Comparison of ENCODE assay signal across 8 mouse cellular contexts in the genomic region with DNA sequence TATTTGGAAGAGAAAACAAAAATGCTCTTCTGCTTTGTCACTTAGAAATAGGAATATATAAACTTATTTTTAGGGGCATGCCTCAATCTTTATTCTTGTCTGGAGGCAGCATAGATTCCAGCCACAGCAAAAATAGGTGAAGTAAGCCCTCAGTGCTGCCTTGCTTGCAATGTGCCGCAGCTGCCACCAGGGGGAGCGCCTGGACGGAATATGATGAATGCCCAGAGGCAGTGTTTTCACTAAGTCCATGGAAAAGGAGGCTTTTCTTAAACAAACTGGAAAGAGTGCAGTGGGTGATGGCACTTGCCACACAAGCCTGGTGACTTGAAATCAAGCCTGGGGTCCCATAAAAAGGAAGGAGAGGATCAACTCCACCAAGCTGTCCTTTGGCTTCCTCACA. TPM values are rescaled to one million over a fixed set of nuclear protein-coding genes. Genes with fewer than 3 reads are reported as not detected.
DNase-seq lines count a peak whose midpoint lies in the region; TF ChIP-seq lines count a peak whose summit lies in the region.

No protein-coding gene starts in this region.

- peaks cover 24% of the 10 kb centered on the region for H3K36me3 ChIP-seq in ES-E14 (ENCODE audit: control insufficient read depth, insufficient read depth, low read length, poor library complexity, severe bottlenecking)

- no peak overlapping the region for H3K27ac ChIP-seq in ES-E14 (ENCODE audit: insufficient read depth, low read depth, low read length, poor library complexity, severe bottlenecking)

- in situ Hi-C loops in ES-E14 (cut with MboI; ENCODE audit: low sequenced_read_pairs in 2 of 2, unreplicated experiment in 2 of 2) = loop anchor here in 1 of 2 experiments (10.0 kb wide), 1 partner anchor 305 kb away; no protein-coding TSS in a partner anchor

- TF ChIP-seq CTCF in lung, adult 2 months (IDR thresholded peaks at IDR 0.05; ENCODE audit: insufficient read depth, low read length) = peak; percentile 95

- no peak overlapping the region for H3K9ac ChIP-seq in ES-E14 (ENCODE audit: insufficient read depth, low read depth, low read length, poor library complexity, severe bottlenecking)

- WGBS in lung, adult 2 months = 0% methylated on average over 3 of the region's 3 CpGs

- DNase-seq in 3T3-L1 (ENCODE audit: low read depth, low spot score) (peak; percentile 87), ES-E14 (ENCODE audit: low read depth, low spot score) (peak; percentile 68)
- DNase-seq in cerebellum, adult 18-20 months = peak; percentile 87 to 91
- peak; percentile 89 for DNase-seq in gastrocnemius, adult 18-20 months (ENCODE audit: low spot score)
- peak; percentile 81 to 90 for DNase-seq in kidney, postnatal 25 days
- peak; percentile 88 for DNase-seq in lung, adult 2 months
- peak; percentile 89 for DNase-seq in right cerebral cortex, postnatal 14 days
- DNase-seq in urinary bladder, postnatal 36 days (ENCODE audit: low spot score in 2 of 2) = peak; percentile 74 to 85

- H3K9me3 ChIP-seq in ES-E14 (ENCODE audit: control insufficient read depth, insufficient read depth, low read depth, low read length) = no peaks in the 10 kb centered on the region

- no peak for TF ChIP-seq POLR2A in lung, adult 2 months (IDR thresholded peaks at IDR 0.05; ENCODE audit: borderline replicate concordance, extremely low read depth, low read depth, low read length)

- no peaks in the 10 kb centered on the region for H3K4me1 ChIP-seq in ES-E14 (ENCODE audit: control insufficient read depth in 2 of 2, insufficient read depth in 2 of 2, low read length in 2 of 2, poor library complexity in 1 of 2)
- H3K4me1 ChIP-seq in lung, adult 2 months (ENCODE audit: control insufficient read depth, insufficient read depth, low read length) = no peaks in the 10 kb centered on the region

- H3K4me3 ChIP-seq in ES-E14 (ENCODE audit: insufficient read depth in 1 of 2, low read depth in 1 of 2, low read length in 2 of 2, poor library complexity in 1 of 2, severe bottlenecking in 1 of 2) = no peak overlapping the region
- no peak overlapping the region for H3K4me3 ChIP-seq in lung, adult 2 months (replicated peaks; ENCODE audit: extremely low read depth, low read depth, low read length)

TF ChIP-seq in ES-E14, 5 proteins besides CTCF, POLR2A, EP300 and RAD21:
- TF ChIP-seq MAFK (IDR thresholded peaks at IDR 0.05; ENCODE audit: insufficient read depth, low read depth, low read length) (peak; percentile 22; the same call in 1 of the 2 replicates), ZC3H11A (IDR thresholded peaks at IDR 0.05; ENCODE audit: borderline replicate concordance, low read depth, low read length) (no peak)

RNA-seq across cellular contexts. Expression of a gene that starts 32.4 kb away (rescaled TPM):
- total RNA-seq in ES-E14 (2012; rRNA removed) = 73.3 and 89.4 TPM in 2 replicates
- total RNA-seq in gastrocnemius, adult 18-20 months (2021) = 10 to 100 TPM; 26.8 to 26.9 TPM
- 58.1 and 71.6 TPM in 2 replicates for polyA plus RNA-seq in lung, adult 2 months (2012; rRNA removed)

RNA-seq across cellular contexts. Expression of a gene that starts 43.3 kb away (rescaled TPM):
- total RNA-seq in ES-E14 (2012; rRNA removed) = 65.6 and 91.8 TPM in 2 replicates
- 100 to 1,000 TPM in 1 of 2 experiments, 10 to 100 TPM in 1; 99.6 to 102 TPM for total RNA-seq in gastrocnemius, adult 18-20 months (2021)
- polyA plus RNA-seq in lung, adult 2 months (2012; rRNA removed) = 49.1 and 50.3 TPM in 2 replicates

RNA-seq across cellular contexts. Expression of a gene that starts 47.0 kb away (rescaled TPM):
- 2.0 and 4.4 TPM in 2 replicates for total RNA-seq in ES-E14 (2012; rRNA removed)
- under 1 TPM; 0.12 to 0.14 TPM for total RNA-seq in gastrocnemius, adult 18-20 months (2021)
- 7.4 and 23.0 TPM in 2 replicates for polyA plus RNA-seq in lung, adult 2 months (2012; rRNA removed)

RNA-seq across cellular contexts. Expression of a gene that starts 59.6 kb away (rescaled TPM):
- 24.7 and 24.9 TPM in 2 replicates for total RNA-seq in ES-E14 (2012; rRNA removed)
- total RNA-seq in gastrocnemius, adult 18-20 months (2021) = 10 to 100 TPM; 10.0 to 11.4 TPM
- polyA plus RNA-seq in lung, adult 2 months (2012; rRNA removed) = 39.9 and 40.4 TPM in 2 replicates
